Mouse (Mus musculus) cerebellum, adult 2 months (tissue): ENCODE measurements around the gene Opa3.

Experiments
- CTCF ChIP-seq: fragments of 200-500 bp; IDR thresholded peaks from 2 replicates; pipeline ENCODE4 v1.5.1; 2011; ENCODE audit warnings: low read depth, mild to moderate bottlenecking, control low read depth, low read length, moderate library complexity, borderline replicate concordance; ENCODE audit not compliant: insufficient read depth
- POLR2A ChIP-seq: fragments of 200-500 bp; IDR thresholded peaks from 2 replicates; pipeline ENCODE4 v1.6.1; 2011; ENCODE audit warnings: low read length, control low read depth, borderline replicate concordance; ENCODE audit not compliant: insufficient read depth

DNA sequence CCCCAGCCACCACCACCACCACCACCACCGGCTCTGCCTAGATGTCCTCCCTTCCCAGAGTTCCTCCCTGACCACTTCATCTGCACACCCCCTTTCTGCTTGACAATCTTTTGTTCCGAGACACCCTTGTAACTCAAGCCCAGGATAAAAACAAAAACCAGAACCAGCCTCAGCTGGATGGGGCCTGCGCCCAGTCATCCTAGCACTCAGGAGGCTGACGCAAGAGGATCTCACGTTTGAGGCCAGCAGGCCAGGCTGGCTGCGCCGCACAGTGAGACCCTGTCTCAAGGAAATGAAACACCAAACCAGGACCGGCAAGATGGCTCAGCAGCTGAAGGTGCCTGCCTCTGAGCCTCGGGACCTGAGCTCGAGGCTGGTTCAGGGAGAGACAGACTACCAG, 38.9 kb downstream of the Opa3 start:
- TF ChIP-seq CTCF (no peak), POLR2A (no peak)
